Mouse (Mus musculus): ENCODE data around the gene Cdyl2.

DNA sequence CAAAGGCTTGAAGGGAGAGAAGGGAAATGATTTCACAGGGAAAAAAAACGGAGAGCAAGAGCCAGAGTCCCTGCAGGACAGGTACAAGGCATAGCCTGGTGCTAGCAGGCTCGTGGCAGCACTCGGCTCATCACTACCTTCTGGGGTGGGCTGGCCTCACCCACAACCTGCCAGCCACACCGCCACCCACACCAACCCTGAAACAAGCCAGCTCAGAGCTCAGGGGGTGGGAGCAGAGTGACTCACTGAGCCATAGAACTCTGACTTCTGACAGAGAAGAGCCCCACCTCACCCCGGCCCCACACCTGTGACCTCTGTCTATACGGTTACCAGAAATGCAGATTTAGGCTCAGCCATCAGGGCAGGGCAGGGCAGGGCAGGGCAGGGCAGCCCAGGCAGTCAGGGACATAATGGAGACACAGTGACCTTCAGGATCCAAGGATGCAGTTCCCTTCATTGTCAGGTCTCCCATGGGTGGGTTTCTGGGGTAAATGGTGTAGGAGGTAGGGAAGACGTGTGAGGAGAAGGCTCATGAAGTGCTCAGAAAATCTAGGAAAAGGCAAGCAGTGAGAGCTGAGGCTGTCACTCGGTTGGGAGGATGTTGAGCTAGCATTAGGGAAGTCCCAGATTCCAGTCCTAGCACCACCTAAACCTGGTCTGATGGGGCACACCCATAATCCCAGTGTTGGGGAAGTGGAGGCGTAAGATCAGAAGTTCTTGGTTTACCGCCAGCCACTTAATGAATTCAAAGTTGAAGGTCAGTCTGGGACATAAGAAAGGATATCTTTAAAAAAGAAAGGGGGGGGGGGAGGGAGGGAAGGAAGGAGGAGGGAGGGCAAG lies 58.6 kb downstream of the Cdyl2 start:
- TF ChIP-seq CTCF (IDR thresholded peaks at IDR 0.05; ENCODE audit: low read depth, low read length) (no peak), TAL1 (conservative IDR thresholded peaks at IDR 0.05; ENCODE audit: low read depth, low read length) (no peak), GATA1 (IDR thresholded peaks at IDR 0.05; ENCODE audit: borderline replicate concordance, low read length) (no peak), POLR2AphosphoS5 (IDR thresholded peaks at IDR 0.05; ENCODE audit: insufficient replicate concordance, low read depth, low read length) (no peak)
